Mouse (Mus musculus) olfactory bulb, adult 2 months (tissue): Measurements from ENCODE around the gene Gad1.

Experiments used
- CTCF ChIP-seq: fragments of 200-500 bp; IDR thresholded peaks from 2 replicates; pipeline ENCODE4 v1.5.1; 2012; ENCODE audit warnings: low read depth, mild to moderate bottlenecking, low read length, moderate library complexity; ENCODE audit not compliant: insufficient read depth
- POLR2A ChIP-seq: fragments of 200-500 bp; IDR thresholded peaks from 2 replicates; pipeline ENCODE4 v1.6.1; 2012; ENCODE audit warnings: mild to moderate bottlenecking, low read depth, low read length, moderate library complexity; ENCODE audit not compliant: insufficient read depth

DNA sequence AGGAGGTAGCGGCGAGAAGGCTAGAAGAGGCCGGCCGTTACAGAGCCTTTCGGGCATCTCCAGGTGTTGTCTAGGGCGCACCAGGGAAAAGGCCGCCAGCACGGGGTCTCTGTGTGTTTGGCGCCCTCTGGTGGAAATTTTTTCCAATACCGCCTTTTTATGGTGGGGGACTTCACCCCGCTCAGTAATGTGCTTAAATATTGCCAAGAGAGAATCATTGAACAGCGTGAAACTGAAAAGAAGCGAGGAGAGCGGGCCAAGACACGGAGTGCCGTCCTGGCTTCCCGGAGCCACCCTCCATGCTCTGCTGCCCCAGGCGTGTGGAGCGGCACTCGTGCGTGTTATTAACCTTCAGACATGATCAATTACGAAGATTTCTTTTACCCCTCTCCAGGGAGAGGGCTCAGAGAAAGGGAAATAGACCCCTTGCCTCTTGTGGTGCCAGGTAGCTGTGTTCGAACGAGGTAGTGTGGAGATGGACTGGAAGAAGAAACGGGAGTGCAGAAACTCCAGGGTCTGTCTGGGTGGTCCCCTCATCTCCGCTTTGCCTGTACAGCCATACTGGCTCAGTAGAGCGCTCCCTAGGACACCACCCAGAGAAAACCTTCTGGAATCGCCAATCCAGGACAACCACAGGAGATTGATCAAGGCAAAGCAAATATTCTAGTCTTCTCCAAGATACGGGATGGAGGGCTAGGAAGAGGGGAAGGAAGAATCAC is 8.4 kb downstream of the Gad1 start:
- TF ChIP-seq POLR2A (no peak; the same call in 1 of the 2 replicates), CTCF (peak; percentile 73)
